Mouse (Mus musculus) bone marrow macrophage, adult 2 months (primary cell): ENCODE results near the gene Mier1.

Experiments
- CTCF ChIP-seq: IDR thresholded peaks from 2 replicates; pipeline ENCODE4 v1.5.1; 2012; ENCODE audit warnings: low read depth, mild to moderate bottlenecking, low read length, moderate library complexity
- POLR2A ChIP-seq: IDR thresholded peaks from 2 replicates; pipeline ENCODE4 v1.6.1; 2012; ENCODE audit warnings: mild to moderate bottlenecking, low read depth, low read length, borderline replicate concordance

DNA sequence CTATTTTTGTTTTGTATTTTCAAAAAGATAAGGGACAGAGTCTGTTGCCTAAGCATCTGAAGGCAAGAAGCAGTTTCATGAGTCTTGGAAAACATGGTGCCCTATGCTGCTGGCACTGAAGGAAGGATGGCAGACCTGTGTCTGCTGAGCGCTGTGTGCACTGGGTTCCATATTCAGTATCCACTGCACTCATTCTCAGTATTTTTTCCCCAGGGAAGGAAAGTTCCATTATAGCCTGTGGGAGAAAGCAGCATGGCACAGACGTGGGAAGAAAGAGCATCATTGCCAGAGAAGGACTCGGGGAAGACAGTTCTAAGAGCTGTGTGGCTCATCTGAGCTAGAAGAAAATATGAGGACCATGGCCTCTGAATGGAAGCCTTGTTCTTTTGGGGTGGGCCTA lies 57.1 kb downstream of the Mier1 start:
- TF ChIP-seq CTCF = no peak
- TF ChIP-seq POLR2A = no peak
